Mouse (Mus musculus) lung, embryonic 14.5 days (tissue): ENCODE measurements around the gene Kyat1. TPM values are rescaled to one million over a fixed set of nuclear protein-coding genes. Genes with fewer than 3 reads are reported as not detected.

ENCODE experiments used
- ATAC-seq: fragments of 200-750 bp; cut with Nextera tagmentation; 2 replicates; pipeline ENCODE4 v1.8.0; 2017; ENCODE audit warnings: mild to moderate bottlenecking, moderate TSS enrichment, moderate library complexity; ENCODE audit not compliant: insufficient read depth
- DNase-seq: peaks from one replicate; pipeline ENCODE4 v3.0.0-alpha.2; 2015
- H3K27ac ChIP-seq: fragments of 300-500 bp; sonication (generic); 2 replicates; pipeline ENCODE4 v1.5.1; 2014; ENCODE audit warnings: low read depth, mild to moderate bottlenecking, moderate library complexity
- H3K27me3 ChIP-seq: fragments of 300-500 bp; sonication (generic); 2 replicates; pipeline ENCODE4 v1.6.1; 2014; ENCODE audit warnings: low read length, control low read depth; ENCODE audit not compliant: insufficient read depth
- H3K36me3 ChIP-seq: fragments of 300-500 bp; sonication (generic); 2 replicates; pipeline ENCODE4 v1.6.1; 2014; ENCODE audit warnings: control low read depth; ENCODE audit not compliant: insufficient read depth
- H3K4me1 ChIP-seq: fragments of 300-500 bp; sonication (generic); 2 replicates; pipeline ENCODE4 v1.6.1; 2014; ENCODE audit warnings: antibody characterized with exemption, control low read depth; ENCODE audit not compliant: insufficient read depth
- H3K4me2 ChIP-seq: fragments of 300-500 bp; sonication (generic); 2 replicates; pipeline ENCODE4 v1.6.1; 2014; ENCODE audit warnings: mild to moderate bottlenecking
- H3K4me3 ChIP-seq: fragments of 300-500 bp; sonication (generic); 2 replicates; pipeline ENCODE4 v1.5.1; 2014; ENCODE audit warnings: low read depth, low read length
- H3K9ac ChIP-seq: fragments of 300-500 bp; sonication (generic); 2 replicates; pipeline ENCODE4 v1.6.1; 2014
- H3K9me3 ChIP-seq: fragments of 300-500 bp; sonication (generic); 2 replicates; pipeline ENCODE4 v1.6.1; 2016; ENCODE audit warnings: low read depth, low read length, control low read depth
- CTCF ChIP-seq: IDR thresholded peaks from 2 replicates; pipeline ENCODE4 v1.5.1; 2016; ENCODE audit warnings: antibody characterized with exemption, low read depth
- WGBS: fragments of 180-500 bp; shearing (Covaris S2); extraction: QIAGEN DNeasy Blood & Tissue Kit; methylation state at CpG from one replicate; pipeline ENCODE4 v1.1.7; 2014; 5-methylcytosine and 5-hydroxymethylcytosine counted together
- polyA plus RNA-seq: library from polyadenylated mRNA; unstranded; fragments of >200 nt; fragmentation: Nextera tagmentation; extraction: Ambion mirVana; gene quantifications from 2 replicates; pipeline ENCODE4 v1.2.1, GENCODE M21; 2014

Gene Kyat1
- polyA plus RNA-seq, 1 experiment from 2014 or later = 7.6 TPM

- H3K9me3 ChIP-seq = no peaks in the 10 kb centered on the region
- peak; percentile 66 for TF ChIP-seq CTCF
- no peak for ATAC-seq
- H3K27ac ChIP-seq = no peak overlapping the region
- H3K9ac ChIP-seq = no peak overlapping the region
- H3K27me3 ChIP-seq = no peaks in the 10 kb centered on the region
- peak; percentile 47 for DNase-seq
- H3K36me3 ChIP-seq = no peaks in the 10 kb centered on the region
- H3K4me3 ChIP-seq = no peak overlapping the region
- WGBS = 76% methylated on average over 7 of the region's 7 CpGs
- H3K4me1 ChIP-seq = peaks cover 5% of the 10 kb centered on the region
- no peak overlapping the region for H3K4me2 ChIP-seq
These were observed 2.2 kb downstream of the Kyat1 start for GRCm38 (mm10) chr2:30203439-30203838.

- WGBS = 42% methylated on average over 5 of the region's 5 CpGs
- Histone ChIP-seq H3K27me3 (no peaks in the 10 kb centered on the region), H3K4me2 (no peak overlapping the region), H3K4me3 (no peak overlapping the region), H3K9ac (no peak overlapping the region), H3K36me3 (no peaks in the 10 kb centered on the region), H3K9me3 (no peaks in the 10 kb centered on the region), H3K27ac (no peak overlapping the region), H3K4me1 (peaks cover 5% of the 10 kb centered on the region)
- DNase-seq (no peak), ATAC-seq (no peak)
- no peak for TF ChIP-seq CTCF
These were observed 5.2 kb downstream of the Kyat1 start for GRCm38 (mm10) chr2:30200388-30200925.

- no peaks in the 10 kb centered on the region for H3K9me3 ChIP-seq
- no peak for ATAC-seq
- no peaks in the 10 kb centered on the region for H3K27me3 ChIP-seq
- no peak for TF ChIP-seq CTCF
- H3K36me3 ChIP-seq = no peaks in the 10 kb centered on the region
- no peak overlapping the region for H3K4me3 ChIP-seq
- no peak for DNase-seq
- H3K4me1 ChIP-seq = peaks cover 5% of the 10 kb centered on the region
- WGBS = 23% methylated on average over 1 of the region's 1 CpGs
- no peak overlapping the region for H3K27ac ChIP-seq
- no peak overlapping the region for H3K4me2 ChIP-seq
- H3K9ac ChIP-seq = no peak overlapping the region
These were observed 5.7 kb downstream of the Kyat1 start for GRCm38 (mm10) chr2:30199984-30200383.

GRCm38 (mm10) chr2:30198021-30198420 is 7.6 kb downstream of the Kyat1 start:
- Histone ChIP-seq H3K4me2 (no peak overlapping the region), H3K4me1 (no peaks in the 10 kb centered on the region; the same call in 1 of the 2 replicates), H3K27ac (no peak overlapping the region), H3K9ac (no peak overlapping the region), H3K9me3 (no peaks in the 10 kb centered on the region), H3K27me3 (no peaks in the 10 kb centered on the region), H3K36me3 (no peaks in the 10 kb centered on the region), H3K4me3 (no peak overlapping the region)
- DNase-seq (no peak), ATAC-seq (no peak)
- 64% methylated on average over 4 of the region's 4 CpGs for WGBS
- no peak for TF ChIP-seq CTCF

GRCm38 (mm10) chr2:30194656-30195055 is 11.0 kb downstream of the Kyat1 start:
- ATAC-seq = no peak
- 72% methylated on average over 3 of the region's 3 CpGs for WGBS
- no peaks in the 10 kb centered on the region for H3K9me3 ChIP-seq
- H3K36me3 ChIP-seq = 0 out of 2 replicates have a peak, but pooled peaks cover 2% of the 10 kb centered on the region
- TF ChIP-seq CTCF = no peak
- H3K9ac ChIP-seq = no peak overlapping the region
- H3K4me2 ChIP-seq = no peak overlapping the region
- H3K27me3 ChIP-seq = no peaks in the 10 kb centered on the region
- no peak for DNase-seq
- H3K4me3 ChIP-seq = no peak overlapping the region
- no peaks in the 10 kb centered on the region for H3K4me1 ChIP-seq
- no peak overlapping the region for H3K27ac ChIP-seq

- Histone ChIP-seq H3K9me3 (no peaks in the 10 kb centered on the region), H3K27ac (no peak overlapping the region), H3K4me2 (no peak overlapping the region), H3K9ac (no peak overlapping the region), H3K4me1 (no peaks in the 10 kb centered on the region), H3K36me3 (0 out of 2 replicates have a peak, but pooled peaks cover 2% of the 10 kb centered on the region), H3K27me3 (no peaks in the 10 kb centered on the region), H3K4me3 (no peak overlapping the region)
- TF ChIP-seq CTCF = no peak
- WGBS = 84% methylated on average over 12 of the region's 12 CpGs
- ATAC-seq = no peak
- no peak for DNase-seq
These were observed 13.7 kb downstream of the Kyat1 start for GRCm38 (mm10) chr2:30191790-30192580.

- Histone ChIP-seq H3K9ac (no peak overlapping the region), H3K27me3 (no peaks in the 10 kb centered on the region), H3K36me3 (peaks cover 6% of the 10 kb centered on the region; the same call in 1 of the 2 replicates), H3K9me3 (no peaks in the 10 kb centered on the region), H3K4me3 (no peak overlapping the region), H3K4me2 (no peak overlapping the region), H3K27ac (no peak overlapping the region), H3K4me1 (no peaks in the 10 kb centered on the region)
- 73% methylated on average over 3 of the region's 3 CpGs for WGBS
- ATAC-seq = no peak
- DNase-seq = no peak
- TF ChIP-seq CTCF = no peak
These were observed 20.0 kb downstream of the Kyat1 start for GRCm38 (mm10) chr2:30185681-30186080.
